Mouse (Mus musculus): Measurements from ENCODE around the gene Tmem89. TPM values are rescaled to one million over a fixed set of nuclear protein-coding genes. Genes with fewer than 3 reads are reported as not detected.
A peak's percentile ranks its signal among the peaks of the same experiment; 100 is the strongest.

Gene Tmem89
- polyA plus RNA-seq, 1 experiment from 2014 or later = not detected

- Histone ChIP-seq H3K36me3 (peaks cover 61% of the 10 kb centered on the region), H3K27me3 (peaks cover 23% of the 10 kb centered on the region), H3K9me3 (no peaks in the 10 kb centered on the region), H3K9ac (no peak overlapping the region; the same call in 1 of the 2 replicates), H3K27ac (peak overlapping the region; percentile 91), H3K4me3 (no peak overlapping the region), H3K4me1 (peaks cover 40% of the 10 kb centered on the region), H3K4me2 (replicated peaks) (no peak overlapping the region)
- no peak; the same call in 1 of the 2 replicates for ATAC-seq (ENCODE audit: low FRiP score, low read depth)
- 63% methylated on average over 9 of the region's 9 CpGs for WGBS
Measured at GRCm38 (mm10) chr9:108949967-108950728, 35.7 kb downstream of the Tmem89 start.

- ATAC-seq (ENCODE audit: low FRiP score, low read depth) = no peak
- peak within 1 kb of the TSS; percentile 62 for H3K9ac ChIP-seq
- H3K27me3 ChIP-seq = peaks cover 23% of the 10 kb centered on the region
- peaks cover 31% of the 10 kb centered on the region for H3K36me3 ChIP-seq
- peak within 1 kb of the TSS; percentile 34 for H3K4me3 ChIP-seq
- H3K4me2 ChIP-seq (replicated peaks) = peak within 1 kb of the TSS; percentile 54
- WGBS = 12% methylated on average over 15 of the region's 15 CpGs
- H3K4me1 ChIP-seq = peaks cover 34% of the 10 kb centered on the region
- no peak within 1 kb of the TSS for H3K27ac ChIP-seq
- H3K9me3 ChIP-seq = no peaks in the 10 kb centered on the region
Measured at GRCm38 (mm10) chr9:108953081-108953636, 38.7 kb downstream of the Tmem89 start, which contains the start of gene Col7a1. Gene Col7a1, plus strand, starts transcription at chr9:108953586.

- no peak overlapping the region for H3K4me2 ChIP-seq (replicated peaks)
- ATAC-seq (ENCODE audit: low FRiP score, low read depth) = no peak
- 85% methylated on average over 11 of the region's 11 CpGs for WGBS
- H3K4me3 ChIP-seq = no peak overlapping the region
- no peak overlapping the region for H3K9ac ChIP-seq
- no peaks in the 10 kb centered on the region for H3K9me3 ChIP-seq
- H3K36me3 ChIP-seq = peaks cover 10% of the 10 kb centered on the region
- peaks cover 23% of the 10 kb centered on the region for H3K27me3 ChIP-seq
- peaks cover 13% of the 10 kb centered on the region for H3K4me1 ChIP-seq
- H3K27ac ChIP-seq = no peak overlapping the region
Measured at GRCm38 (mm10) chr9:108955241-108955640, 40.8 kb downstream of the Tmem89 start.

GRCm38 (mm10) chr9:108955846-108956245 lies 41.4 kb downstream of the Tmem89 start:
- Histone ChIP-seq H3K9ac (no peak overlapping the region), H3K27me3 (peaks cover 23% of the 10 kb centered on the region), H3K36me3 (peaks cover 5% of the 10 kb centered on the region; the same call in 1 of the 2 replicates), H3K27ac (no peak overlapping the region), H3K9me3 (no peaks in the 10 kb centered on the region), H3K4me2 (replicated peaks) (no peak overlapping the region), H3K4me3 (no peak overlapping the region), H3K4me1 (peaks cover 11% of the 10 kb centered on the region; the same call in 1 of the 2 replicates)
- 89% methylated on average over 11 of the region's 11 CpGs for WGBS
- no peak for ATAC-seq (ENCODE audit: low FRiP score, low read depth)

GRCm38 (mm10) chr9:108963577-108963976 lies 49.2 kb downstream of the Tmem89 start:
- no peak overlapping the region for H3K9ac ChIP-seq
- H3K27ac ChIP-seq = no peak overlapping the region
- no peak overlapping the region for H3K4me2 ChIP-seq (replicated peaks)
- H3K4me1 ChIP-seq = no peaks in the 10 kb centered on the region
- no peaks in the 10 kb centered on the region for H3K36me3 ChIP-seq
- H3K27me3 ChIP-seq = no peaks in the 10 kb centered on the region
- no peak for ATAC-seq (ENCODE audit: low FRiP score, low read depth)
- H3K4me3 ChIP-seq = no peak overlapping the region
- WGBS = 64% methylated on average over 3 of the region's 3 CpGs
- no peaks in the 10 kb centered on the region for H3K9me3 ChIP-seq

GRCm38 (mm10) chr9:108964338-108964737 lies 49.9 kb downstream of the Tmem89 start:
- Histone ChIP-seq H3K27me3 (no peaks in the 10 kb centered on the region), H3K36me3 (no peaks in the 10 kb centered on the region), H3K9me3 (no peaks in the 10 kb centered on the region), H3K4me3 (no peak overlapping the region), H3K4me1 (no peaks in the 10 kb centered on the region), H3K9ac (no peak overlapping the region), H3K4me2 (replicated peaks) (no peak overlapping the region), H3K27ac (no peak overlapping the region)
- 80% methylated on average over 6 of the region's 6 CpGs for WGBS
- no peak for ATAC-seq (ENCODE audit: low FRiP score, low read depth)

Other genes starting within 250 kb of the Tmem89 start
- gene Prkar2a, start 225.3 kb upstream of the Tmem89 start, polyA plus RNA-seq (2015; fragmentation: Nextera tagmentation; extraction: Ambion mirVana) = 26.2 and 31.3 TPM in 2 replicates
- gene Ip6k2, start 130.8 kb upstream of the Tmem89 start, polyA plus RNA-seq (2015; fragmentation: Nextera tagmentation; extraction: Ambion mirVana) = 149 and 152 TPM in 2 replicates
- gene Nckipsd, start 106.3 kb upstream of the Tmem89 start, polyA plus RNA-seq (2015; fragmentation: Nextera tagmentation; extraction: Ambion mirVana) = 17.2 and 22.5 TPM in 2 replicates
- gene Celsr3, start 88.3 kb upstream of the Tmem89 start, polyA plus RNA-seq (2015; fragmentation: Nextera tagmentation; extraction: Ambion mirVana) = 0.09 and 0.13 TPM in 2 replicates
- 19.0 and 19.6 TPM in 2 replicates for gene Slc26a6, start 61.3 kb upstream of the Tmem89 start, polyA plus RNA-seq (2015; fragmentation: Nextera tagmentation; extraction: Ambion mirVana)
- gene Uqcrc1, start 22.0 kb downstream of the Tmem89 start, polyA plus RNA-seq (2015; fragmentation: Nextera tagmentation; extraction: Ambion mirVana) = 437 and 447 TPM in 2 replicates
- gene Col7a1, start 39.0 kb downstream of the Tmem89 start, polyA plus RNA-seq (2015; fragmentation: Nextera tagmentation; extraction: Ambion mirVana) = 6.7 and 7.7 TPM in 2 replicates
- gene Ucn2, start 71.4 kb downstream of the Tmem89 start, polyA plus RNA-seq (2015; fragmentation: Nextera tagmentation; extraction: Ambion mirVana) = 0.22 and 0.33 TPM in 2 replicates
- gene Pfkfb4, start 77.2 kb downstream of the Tmem89 start, polyA plus RNA-seq (2015; fragmentation: Nextera tagmentation; extraction: Ambion mirVana) = 12.3 and 14.6 TPM in 2 replicates
- 84.1 and 87.1 TPM in 2 replicates for gene Shisa5, start 123.9 kb downstream of the Tmem89 start, polyA plus RNA-seq (2015; fragmentation: Nextera tagmentation; extraction: Ambion mirVana)
- gene Trex1, start 145.1 kb downstream of the Tmem89 start, polyA plus RNA-seq (2015; fragmentation: Nextera tagmentation; extraction: Ambion mirVana) = 9.0 and 11.8 TPM in 2 replicates
- 29.0 and 31.1 TPM in 2 replicates for gene Atrip, start 159.5 kb downstream of the Tmem89 start, polyA plus RNA-seq (2015; fragmentation: Nextera tagmentation; extraction: Ambion mirVana)
- gene Ccdc51, start 167.9 kb downstream of the Tmem89 start, polyA plus RNA-seq (2015; fragmentation: Nextera tagmentation; extraction: Ambion mirVana) = 13.4 and 14.2 TPM in 2 replicates
- 711 TPM in 2 replicates for gene Tma7, start 168.0 kb downstream of the Tmem89 start, polyA plus RNA-seq (2015; fragmentation: Nextera tagmentation; extraction: Ambion mirVana)
- 13.0 and 13.4 TPM in 2 replicates for gene Plxnb1, start 180.8 kb downstream of the Tmem89 start, polyA plus RNA-seq (2015; fragmentation: Nextera tagmentation; extraction: Ambion mirVana)
- not detected in 2 replicates for gene Fbxw21, start 247.4 kb downstream of the Tmem89 start, polyA plus RNA-seq (2015; fragmentation: Nextera tagmentation; extraction: Ambion mirVana)